Mouse (Mus musculus) heart, adult 18-20 months (tissue): ENCODE measurements at regions not wholly inside any gene's neighbourhood (a gene's known extent, or its start where the extent isn't known, plus 50 kb on each side); places are given as distances from the start of the nearest gene placed in this dataset.

Experiments
- DNase-seq, 2 experiments: peaks; one replicate each; pipeline ENCODE4 v3.0.0; 2021 to 2022; ENCODE audit warnings: mixed read lengths in 1 of 2

GRCm38 (mm10) chr1:42232716-42233115, 462.9 kb upstream of the Pou3f3 start:
- DNase-seq = no peak

DNA sequence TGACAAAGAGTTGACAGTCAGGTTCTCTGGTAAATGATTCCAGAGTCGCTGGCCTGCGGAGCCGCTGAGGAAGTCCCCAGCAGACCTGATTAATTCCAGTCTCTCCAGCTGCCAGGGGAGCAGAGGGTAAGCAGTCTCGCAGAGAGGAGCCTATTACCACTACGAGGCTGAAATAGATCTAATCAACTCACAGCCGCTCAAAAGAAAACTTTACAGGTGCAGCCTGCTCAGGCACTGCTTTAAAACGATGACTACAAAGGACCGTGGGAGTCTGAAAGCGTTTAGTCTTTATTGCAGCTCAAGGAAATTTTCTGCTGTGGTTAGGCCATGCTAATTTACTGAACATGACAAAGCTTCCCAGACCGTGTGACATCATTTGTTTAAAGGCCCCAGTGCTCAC, 462.3 kb upstream of the Pou3f3 start:
- no peak for DNase-seq

GRCm38 (mm10) chr1:42236466-42237010, 459.0 kb upstream of the Pou3f3 start:
- no peak for DNase-seq

DNA sequence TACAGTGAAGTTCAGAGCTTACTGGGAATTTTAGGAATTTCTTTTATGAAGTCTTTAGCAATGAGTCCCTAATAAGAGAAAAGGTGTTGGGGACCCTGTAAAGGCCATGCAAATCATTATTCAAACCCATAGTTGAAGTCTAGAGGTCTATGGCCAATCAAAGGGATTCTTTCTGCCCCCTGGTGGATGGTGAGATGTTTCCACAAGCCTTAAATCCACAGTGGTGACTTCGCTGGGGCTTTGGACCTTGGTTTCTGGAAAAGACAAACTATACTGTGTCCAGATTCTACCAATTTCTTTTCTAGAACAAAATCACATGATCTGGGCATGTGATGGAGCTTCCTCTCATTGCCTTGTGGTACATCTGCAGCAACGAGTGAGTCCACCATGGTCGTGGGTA, 457.2 kb upstream of the Pou3f3 start:
- DNase-seq = peak in 1 of 2 experiments; percentile 9

GRCm38 (mm10) chr1:42241172-42241571, 454.4 kb upstream of the Pou3f3 start:
- no peak for DNase-seq

DNA sequence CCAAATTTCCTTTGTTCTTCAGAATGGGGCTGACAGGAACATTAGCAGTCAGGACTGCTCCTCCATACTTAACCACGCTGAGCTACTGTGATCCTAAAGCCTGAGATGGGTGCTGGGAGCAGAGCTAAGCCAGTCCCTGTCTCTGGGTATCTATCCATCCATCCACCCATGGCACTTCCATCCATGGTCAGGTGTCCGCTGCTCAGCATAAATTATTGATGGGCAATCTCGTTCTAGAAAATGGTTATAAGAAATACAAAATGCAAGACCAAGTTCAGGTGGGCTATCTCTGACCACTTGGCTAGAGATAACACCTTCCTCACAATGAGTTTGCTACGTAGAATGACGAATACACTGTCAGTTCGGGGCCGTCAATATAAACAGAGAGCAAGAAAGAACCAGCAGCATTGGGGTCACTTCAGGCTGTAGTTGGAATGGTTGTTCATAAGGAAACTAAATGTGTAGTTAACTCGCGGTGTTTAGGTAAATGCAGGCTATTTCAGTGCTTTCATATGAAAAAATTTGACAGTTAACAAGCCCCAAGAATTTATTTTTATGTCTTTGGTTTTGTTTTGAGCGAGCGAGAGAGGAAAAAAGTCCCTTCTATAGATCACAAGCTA, 453.9 kb upstream of the Pou3f3 start:
- DNase-seq = no peak

- no peak for DNase-seq
These were observed 452.7 kb upstream of the Pou3f3 start for GRCm38 (mm10) chr1:42242586-42243457.

DNA sequence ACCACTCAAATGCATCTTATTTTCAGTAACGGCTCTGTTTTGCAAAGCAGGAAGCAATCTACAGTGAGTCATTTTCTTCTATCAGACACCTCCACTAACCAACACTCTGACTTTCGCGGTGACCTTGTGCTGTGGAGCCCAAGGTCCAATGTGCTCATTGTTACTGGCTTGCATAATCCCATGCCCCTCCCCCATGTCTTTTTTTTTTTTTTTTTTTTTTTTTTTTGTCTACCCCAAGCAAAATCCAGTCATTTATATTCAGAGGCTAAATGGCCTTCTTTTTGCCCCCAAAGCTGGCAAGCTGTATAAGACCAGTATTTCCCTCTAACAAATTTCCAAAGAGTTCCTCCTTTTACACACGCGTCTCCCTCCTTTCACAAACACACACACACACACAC, 452.1 kb upstream of the Pou3f3 start:
- no peak for DNase-seq

GRCm38 (mm10) chr1:42243878-42244277, 451.7 kb upstream of the Pou3f3 start:
- no peak for DNase-seq

DNA sequence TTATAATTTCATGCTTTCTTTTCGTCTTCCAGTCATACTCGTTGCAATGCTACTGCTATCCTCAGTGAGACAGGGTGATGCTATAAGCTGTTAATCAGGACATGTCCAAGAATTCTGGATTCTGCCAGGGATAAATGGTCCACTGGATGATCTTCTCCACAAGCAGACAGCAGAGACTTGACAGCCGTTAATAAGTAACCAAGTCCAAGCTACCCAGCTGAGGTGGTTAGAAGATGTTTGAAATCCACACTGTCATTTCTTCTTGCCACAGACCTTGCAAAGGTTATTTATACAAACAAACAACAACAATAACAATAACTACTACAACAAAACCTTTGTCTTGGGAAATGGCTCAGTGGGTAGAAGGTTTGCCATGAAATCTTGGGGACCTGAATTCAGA, 443.2 kb upstream of the Pou3f3 start:
- DNase-seq = no peak

- no peak for DNase-seq
These were observed 441.8 kb upstream of the Pou3f3 start for GRCm38 (mm10) chr1:42253786-42254185.

- no peak for DNase-seq
These were observed 438.5 kb upstream of the Pou3f3 start for GRCm38 (mm10) chr1:42256911-42257595.

DNA sequence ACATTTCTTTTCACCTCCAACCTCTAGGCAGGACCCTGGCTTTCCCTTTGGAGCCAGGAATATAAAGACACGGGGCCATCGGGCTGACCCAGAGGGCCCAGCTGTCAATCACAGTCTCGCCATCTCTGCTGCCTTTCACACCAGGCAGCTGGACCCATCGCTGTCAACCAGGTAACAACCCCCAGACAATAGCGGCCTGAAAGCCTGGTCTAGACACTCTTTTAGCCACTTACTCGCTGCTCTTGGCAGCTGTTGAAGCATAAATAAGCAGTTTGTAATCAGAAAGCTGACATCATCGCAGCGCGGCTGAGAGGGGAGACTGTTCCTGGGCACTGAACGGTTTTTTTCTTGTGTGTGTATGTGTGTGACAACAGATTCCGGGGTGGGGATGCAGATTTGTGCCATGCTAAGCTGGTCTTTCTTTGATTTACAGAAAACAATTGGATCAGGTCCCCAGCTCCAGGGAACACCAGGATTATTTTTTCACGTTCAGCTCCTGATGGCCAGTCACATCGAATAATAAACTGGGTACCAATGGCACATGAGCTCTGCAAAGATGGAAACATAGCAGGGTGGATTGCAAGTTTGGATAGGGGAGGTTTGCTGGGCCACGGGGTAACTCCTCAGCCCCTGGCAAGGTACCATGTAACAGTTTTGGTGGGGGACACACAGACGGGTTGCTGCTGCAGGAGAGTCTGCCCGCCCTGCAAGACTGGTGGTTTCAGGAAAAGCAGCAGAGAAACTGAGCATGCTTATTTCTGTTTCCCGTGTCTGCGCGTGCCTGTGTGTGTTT, 437.6 kb upstream of the Pou3f3 start:
- DNase-seq = no peak

- no peak for DNase-seq
These were observed 437.0 kb upstream of the Pou3f3 start for GRCm38 (mm10) chr1:42258594-42258910.

DNA sequence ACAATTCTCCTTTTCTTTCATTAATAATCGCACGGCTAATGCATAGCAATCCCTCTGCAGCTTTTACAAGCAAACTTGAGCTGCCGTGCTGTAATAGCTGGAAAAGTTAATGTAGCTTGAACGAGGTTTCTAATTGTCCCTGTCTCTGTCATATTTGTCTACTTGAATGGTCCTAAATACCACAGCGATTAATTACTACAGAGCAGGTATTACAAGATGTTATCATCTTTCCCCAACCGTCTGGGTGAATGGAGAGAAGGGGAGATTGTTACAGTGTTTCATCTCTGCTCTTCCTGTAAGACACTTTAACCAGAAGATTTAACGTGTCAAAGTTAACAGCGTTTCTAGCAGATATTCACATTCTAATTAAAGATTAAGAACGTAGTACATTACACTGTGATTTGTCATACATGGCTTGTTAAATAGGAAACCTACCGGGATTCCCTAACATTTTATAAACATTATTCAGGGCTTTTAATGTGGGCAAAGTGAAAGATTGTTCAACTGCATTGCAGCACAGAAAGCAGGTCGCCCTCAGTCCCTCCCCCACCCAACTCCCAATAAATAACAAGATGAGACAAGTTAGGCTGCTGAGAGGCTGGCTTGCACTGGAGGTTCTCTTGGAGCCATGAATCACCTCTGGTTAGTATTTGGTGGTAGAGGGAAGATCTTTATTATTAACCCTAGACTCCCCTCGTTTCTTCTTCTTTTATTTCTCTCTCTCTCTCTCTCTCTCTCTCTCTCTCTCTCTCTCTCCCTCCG, 436.2 kb upstream of the Pou3f3 start:
- no peak for DNase-seq

DNA sequence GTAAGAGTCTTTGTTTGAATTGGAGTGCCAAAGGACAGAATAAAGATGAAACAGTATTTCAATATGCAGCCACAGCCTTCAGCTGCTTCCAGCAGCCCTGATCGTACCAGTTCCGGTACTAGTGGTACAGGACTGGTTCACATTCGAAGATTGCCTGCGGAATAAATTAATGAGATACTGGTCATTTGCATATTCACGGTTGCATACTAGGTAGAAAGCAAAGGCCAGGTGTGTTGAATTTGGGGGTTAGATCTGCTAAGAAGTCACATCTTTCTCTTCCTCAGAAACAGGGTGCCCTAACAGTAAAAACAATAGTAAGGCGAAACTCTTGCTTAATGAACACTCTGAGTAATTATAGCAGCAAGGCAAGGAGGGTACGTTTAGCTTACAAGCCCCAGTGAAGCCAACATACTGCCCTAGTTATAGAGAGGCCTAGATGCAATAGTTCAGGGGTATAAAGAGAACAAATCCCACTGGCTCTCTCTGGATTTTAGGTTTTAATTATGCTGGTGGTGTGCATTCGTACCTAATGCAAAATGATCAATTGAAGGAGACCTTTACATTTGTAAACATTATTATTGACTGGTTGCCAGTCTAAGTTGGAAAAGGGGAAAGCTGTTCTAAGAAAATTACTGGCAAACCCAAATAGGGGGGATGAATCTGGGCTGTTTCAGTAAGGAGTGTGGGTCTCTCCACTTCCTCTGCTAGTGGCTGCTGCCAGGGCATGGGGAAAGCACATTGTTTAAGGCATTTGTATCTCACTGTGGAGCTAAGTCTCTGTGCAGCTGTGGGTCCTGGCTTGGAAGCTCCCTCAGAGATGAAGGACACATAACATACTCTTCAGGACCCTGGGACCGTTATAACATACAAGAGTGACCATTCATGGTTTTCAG, 435.3 kb upstream of the Pou3f3 start:
- no peak for DNase-seq

- no peak for DNase-seq
These were observed 434.5 kb upstream of the Pou3f3 start for GRCm38 (mm10) chr1:42261031-42261430.

DNA sequence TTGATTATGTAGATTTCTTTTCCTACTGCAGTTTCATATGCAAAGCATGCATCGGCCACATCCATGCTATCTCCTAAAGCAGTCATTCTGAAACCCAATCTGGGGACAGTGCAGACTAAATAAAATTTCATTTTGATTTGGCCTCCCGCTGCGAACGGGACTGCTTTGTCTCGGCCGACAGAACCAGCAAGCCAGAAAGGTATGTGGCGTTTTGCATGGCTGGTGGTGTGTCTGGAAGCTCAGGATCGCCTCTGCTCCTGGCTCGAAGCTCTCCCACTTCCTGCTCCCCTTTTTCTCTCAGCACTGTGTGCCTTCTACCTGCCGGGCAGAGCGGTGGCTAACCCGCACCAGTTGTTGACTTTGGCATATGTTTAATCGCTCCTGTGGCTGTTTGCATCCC, 433.8 kb upstream of the Pou3f3 start:
- no peak for DNase-seq

- DNase-seq = no peak
These were observed 433.0 kb upstream of the Pou3f3 start for GRCm38 (mm10) chr1:42262606-42263005.

DNA sequence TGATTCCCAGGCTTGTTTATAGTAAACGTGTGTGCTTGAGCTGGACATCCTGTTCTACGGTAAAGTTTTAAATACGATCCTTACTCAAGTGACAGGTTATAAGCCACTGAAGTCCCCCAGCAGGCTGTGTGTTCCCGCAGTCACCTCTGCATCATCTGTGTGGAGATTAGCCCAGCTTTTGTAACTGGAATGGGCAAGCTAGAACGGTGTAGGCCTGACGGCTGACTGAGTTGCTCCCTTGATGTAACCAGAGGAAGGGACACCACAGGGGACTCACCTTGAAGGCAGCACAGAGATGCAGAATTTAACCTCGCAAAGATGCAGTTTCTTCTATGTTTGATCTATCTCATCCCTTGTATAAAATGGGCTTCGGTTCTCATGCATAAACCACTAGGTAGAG, 418.4 kb upstream of the Pou3f3 start:
- DNase-seq = no peak
